Mouse (Mus musculus): ENCODE measurements around the gene Gm21972.

Gene Gm21972

DNA sequence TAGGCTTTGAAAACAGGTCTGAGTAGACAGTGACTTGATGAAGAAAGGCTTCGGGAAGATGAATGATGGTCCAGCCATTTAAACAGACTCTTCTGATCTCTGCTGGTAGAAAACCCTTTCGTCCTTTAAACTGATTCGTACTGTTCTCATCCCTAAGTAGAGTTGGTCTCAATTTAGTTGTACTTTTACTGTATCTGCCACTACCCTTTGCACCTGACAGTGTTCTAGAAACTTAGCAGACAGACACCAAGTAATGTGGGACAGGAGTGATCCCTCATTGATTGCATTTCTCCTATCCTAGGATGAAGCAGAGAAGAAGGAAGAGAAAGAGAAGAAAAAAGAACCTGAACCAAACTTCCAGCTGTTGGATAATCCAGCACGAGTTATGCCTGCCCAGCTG, at the start of gene Gm21972:
Gene Gm21972 (plus strand): TSS at position 301 of the 400 bp plus-strand sequence.
- no peak for DNase-seq (ENCODE audit: low read depth)

- DNase-seq (ENCODE audit: low read depth), result no peak
Measured at GRCm38 (mm10) chr1:86094413-86094812, 39.0 kb upstream of the Gm21972 start.

GRCm38 (mm10) chr1:86105054-86105453, 28.4 kb upstream of the Gm21972 start:
- DNase-seq (ENCODE audit: low read depth), result no peak

GRCm38 (mm10) chr1:86111779-86112178, 21.7 kb upstream of the Gm21972 start, which contains the start of gene Htr2b:
TSS of gene Htr2b (minus strand) at chr1:86111970.
- no peak for DNase-seq (ENCODE audit: low read depth)

DNA sequence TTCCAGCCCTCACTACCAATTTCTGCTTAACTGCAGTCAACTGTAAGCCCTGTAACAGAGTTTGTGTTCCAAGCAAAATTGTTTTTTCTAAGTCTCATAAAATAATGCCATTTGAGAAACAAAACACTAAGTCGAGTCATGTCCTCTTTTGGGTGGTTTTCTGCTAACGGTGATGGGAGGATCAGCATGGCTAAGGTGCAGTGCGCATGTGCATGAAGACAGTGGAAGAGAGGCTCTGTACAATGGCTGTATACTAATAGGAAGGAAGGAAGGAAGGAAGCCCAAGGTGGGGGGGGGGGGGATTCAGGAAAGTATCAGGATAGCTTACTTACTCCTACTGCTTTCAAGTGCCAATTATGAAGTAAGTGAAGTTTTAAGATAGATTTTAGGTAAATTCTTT, 19.3 kb upstream of the Gm21972 start:
- DNase-seq (ENCODE audit: low read depth), result no peak

DNA sequence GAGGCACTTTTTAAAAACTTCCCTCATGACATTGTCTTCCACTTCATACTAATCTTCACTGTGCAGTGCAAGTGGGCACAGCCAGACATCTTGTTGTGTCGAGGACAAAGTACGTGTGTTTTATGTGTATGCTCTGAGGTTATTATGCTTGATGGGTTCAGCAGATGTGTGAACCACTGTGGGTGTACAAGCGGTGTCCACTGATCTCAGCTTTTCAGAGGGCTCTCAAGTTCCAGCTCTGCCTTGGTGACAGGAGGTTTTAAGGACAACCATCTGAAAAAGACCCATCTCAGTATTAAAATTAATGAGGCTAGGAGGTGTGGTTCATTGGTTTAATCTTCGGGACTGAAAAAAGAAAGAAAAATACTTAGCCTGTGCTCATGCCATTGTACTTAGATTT, 13.9 kb upstream of the Gm21972 start:
- no peak for DNase-seq (ENCODE audit: low read depth)

GRCm38 (mm10) chr1:86126036-86126435, 7.4 kb upstream of the Gm21972 start:
- DNase-seq (ENCODE audit: low read depth), result no peak

DNA sequence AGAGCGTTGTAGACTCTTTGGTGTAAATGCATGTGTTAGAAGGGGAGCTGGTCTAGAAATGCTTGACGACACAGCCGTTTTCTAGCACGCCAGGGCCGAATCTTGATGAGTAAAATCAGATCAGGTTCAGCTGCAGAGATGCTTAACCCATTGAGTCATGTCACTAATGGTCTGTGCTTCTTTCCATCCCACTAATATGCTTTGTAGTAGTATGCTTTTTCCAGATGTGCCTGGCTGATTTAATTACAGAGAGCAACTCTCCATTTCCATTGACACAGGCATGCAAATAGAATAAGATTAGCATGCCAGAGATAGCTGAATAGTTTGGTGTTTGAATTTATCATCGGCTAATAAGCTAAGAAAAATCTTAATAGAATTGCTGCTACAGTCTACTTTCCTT, 1.9 kb downstream of the Gm21972 start:
- DNase-seq (ENCODE audit: low read depth), result no peak

DNA sequence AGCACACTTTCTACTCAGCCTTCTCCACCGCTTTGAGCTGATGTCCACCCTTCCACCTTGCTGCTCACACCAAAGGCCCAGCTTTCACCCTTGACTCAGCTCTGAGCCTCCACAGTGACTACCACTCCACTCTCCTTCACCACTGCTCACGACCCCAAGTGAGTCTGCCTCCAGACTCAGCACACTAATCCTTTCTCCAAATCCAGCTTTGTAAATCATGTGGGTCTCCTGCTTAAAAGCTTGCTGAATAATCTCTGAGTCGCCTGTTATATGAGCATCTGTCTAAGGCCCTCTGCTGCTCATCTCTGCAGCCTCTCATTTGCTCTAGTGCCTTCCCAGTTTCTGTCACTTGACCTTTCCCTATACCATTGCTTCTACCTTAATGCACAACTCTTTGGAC, 7.6 kb downstream of the Gm21972 start:
- no peak for DNase-seq (ENCODE audit: low read depth)

DNA sequence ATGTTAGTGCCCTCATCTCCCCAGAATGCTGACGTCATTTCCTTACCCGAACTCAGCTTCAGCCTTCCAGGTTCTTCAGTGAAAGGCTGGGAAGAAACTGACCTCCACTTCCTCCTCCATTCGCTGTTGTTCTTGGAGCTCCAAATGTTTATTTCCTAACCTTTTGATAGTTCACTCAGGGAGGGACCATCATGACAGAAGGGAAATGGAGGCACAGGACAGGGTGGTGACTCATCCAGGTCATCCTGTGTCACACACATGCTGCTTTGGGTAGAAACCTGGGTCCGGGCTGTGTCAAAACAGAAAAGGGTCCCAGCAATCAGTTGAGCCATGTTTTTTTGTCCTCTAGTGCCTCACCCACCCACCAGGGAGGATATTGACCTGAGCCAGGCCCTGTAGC, 9.7 kb downstream of the Gm21972 start:
- DNase-seq (ENCODE audit: low read depth), result no peak

DNA sequence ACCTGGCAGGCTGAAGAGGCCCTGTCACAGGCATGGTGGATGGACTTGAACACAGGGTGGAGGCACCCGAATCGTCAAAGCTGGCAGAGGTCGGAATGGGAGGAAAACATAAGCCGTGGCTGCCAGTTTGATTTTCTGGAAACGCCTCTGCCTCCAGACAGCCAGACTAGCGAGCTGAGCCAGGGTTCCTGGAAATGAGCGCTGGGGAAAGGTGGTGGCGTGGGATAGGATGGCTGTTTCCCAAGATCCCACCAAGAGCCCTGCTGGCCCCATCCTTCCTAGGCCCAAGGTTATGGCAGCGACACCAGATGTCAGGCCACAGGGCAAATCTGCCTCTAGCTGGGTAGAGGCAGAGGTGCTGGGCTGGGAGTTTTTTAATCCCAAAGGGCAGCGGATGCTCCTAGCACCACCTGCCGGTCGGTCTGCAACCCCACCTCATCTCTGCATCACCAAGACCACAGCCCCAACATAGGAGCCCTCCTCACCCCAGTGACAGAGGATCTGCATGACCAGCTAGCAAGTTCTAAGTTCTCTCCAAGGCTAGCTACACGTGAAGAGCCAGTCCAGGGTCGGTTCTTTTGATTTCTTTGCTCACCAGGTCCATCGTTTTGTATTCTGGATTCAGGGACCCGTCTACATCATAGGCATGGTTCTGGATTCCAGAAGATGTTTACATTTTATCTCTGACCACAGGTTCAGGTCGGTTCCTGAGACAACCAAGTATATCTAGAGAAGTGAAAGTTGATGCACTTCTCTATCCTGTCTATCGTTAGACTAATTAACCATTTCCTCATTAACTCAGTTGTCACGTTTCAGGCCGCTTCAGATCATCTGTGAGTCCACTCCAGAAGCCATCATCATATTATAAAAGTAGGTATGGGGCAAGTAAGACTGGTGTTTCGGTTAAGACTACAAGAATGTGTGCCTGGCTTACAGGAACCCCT, 10.8 kb downstream of the Gm21972 start:
- DNase-seq (ENCODE audit: low read depth), result no peak

DNA sequence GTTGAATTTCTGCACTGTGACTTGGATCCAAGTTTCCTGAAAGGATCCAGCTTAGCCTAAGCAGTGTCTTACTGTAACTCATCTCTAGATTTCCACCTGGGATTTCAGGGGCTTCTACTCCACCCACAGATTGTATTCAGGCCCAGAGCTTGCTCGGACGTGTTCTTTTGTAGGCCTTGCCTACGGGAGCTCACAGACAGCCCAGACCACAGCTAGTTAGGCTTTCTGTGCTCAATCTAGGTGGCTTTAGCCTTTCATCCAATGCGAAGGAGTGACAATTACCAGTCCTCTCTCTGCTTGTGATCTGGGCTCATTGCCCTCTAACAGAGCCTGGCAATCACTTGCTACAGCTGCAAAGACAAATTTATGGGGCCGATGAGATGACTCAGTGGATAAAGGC, 12.9 kb downstream of the Gm21972 start:
- DNase-seq (ENCODE audit: low read depth), result no peak

DNA sequence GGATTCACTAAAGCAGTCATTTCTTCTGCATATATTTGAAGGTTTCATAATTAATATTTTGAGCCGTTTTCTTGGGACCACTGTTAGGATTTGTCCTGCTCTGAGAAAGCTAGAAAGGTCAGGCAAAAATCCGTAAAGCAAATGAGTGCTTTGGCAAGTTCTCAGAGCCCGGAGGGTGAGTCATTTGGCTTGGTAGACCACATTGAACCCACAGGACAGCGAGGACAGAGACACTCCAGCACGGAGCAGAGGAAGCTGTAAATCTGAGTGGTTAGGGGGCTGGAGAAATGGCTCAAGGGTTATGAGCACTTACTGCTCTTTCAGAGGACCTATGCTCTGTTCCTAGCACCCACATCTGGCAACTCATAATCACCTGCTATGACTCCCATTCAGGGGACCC, 14.1 kb downstream of the Gm21972 start:
- no peak for DNase-seq (ENCODE audit: low read depth)

- DNase-seq (ENCODE audit: low read depth), result no peak
Measured at GRCm38 (mm10) chr1:86148161-86148560, 14.7 kb downstream of the Gm21972 start.

DNA sequence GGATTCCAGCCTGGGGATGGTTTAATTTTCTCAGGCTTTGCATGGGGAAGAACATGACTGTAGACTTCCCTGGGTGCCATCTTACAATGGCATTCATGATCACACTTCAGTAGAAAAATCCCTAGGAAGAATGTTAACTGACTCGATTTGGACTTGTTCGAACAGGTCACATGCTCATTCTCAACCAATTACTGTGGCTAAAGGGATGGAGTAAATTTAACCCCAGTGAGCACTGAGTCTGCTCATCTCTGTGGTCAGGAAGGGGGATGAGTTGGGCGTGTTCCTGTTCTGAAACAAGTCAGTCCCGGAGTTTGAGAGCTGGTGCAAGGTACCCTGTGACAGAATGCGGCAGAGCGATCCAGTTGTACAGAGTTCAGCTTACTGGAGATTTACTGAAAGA, 17.5 kb downstream of the Gm21972 start:
- peak; percentile 14 for DNase-seq (ENCODE audit: low read depth)

GRCm38 (mm10) chr1:86151376-86151775, 17.9 kb downstream of the Gm21972 start:
- no peak for DNase-seq (ENCODE audit: low read depth)

DNA sequence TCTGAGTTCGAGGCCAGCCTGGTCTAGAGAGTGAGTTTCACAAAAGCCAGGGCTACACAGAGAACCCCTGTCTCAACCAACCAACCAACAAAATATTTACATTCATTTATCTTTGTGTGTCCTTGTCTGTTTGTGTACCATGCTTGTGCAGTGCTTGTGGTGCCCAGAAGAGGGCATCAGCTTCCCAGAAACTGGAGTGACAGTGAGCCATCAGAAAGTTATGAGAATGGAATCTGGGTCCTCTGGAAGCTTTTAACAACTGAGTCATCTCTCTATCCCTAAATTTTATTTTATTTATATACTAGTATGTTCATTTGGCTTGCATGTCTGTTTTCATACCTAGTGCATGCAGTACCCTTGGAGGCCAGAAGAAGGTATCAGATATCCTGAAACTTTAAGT, 19.2 kb downstream of the Gm21972 start:
- peak; percentile 50 for DNase-seq (ENCODE audit: low read depth)

DNA sequence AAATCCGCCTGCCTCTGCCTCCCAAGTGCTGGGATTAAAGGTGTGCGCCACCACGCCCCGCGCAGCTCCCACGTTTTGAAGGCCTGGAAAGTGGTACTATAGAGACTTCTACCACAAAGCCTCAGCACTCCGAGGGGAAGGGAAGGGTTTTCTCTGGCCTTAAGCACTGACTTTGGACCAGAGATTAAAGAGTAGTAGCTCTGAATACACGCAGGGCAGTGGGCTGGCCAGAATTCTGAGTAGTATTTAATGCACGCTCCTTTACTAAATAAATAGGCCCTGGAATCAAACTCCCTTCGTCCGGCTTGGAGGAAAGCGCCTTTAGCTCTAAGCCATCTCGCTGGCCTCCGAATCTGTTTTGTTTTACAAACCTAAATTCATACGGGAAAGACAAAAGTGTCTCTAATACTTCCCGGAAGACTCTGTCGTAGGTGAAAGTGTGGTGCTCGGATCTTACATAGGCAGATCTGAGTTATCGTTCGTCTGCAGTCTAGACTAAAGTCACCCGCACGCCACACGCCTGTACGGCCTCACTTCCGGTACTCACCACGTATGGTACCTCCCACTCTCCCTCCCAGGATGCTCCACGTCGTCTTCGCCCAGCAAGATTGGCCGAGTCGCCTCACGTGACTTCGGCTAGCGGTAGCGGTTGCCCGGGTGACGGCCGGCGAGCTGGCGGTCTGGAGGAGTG, 20.8 kb downstream of the Gm21972 start, which contains the start of gene Armc9:
Gene Armc9 (plus strand): TSS at position 648 of the 691 bp plus-strand sequence.
- peak; percentile 98 for DNase-seq (ENCODE audit: low read depth)

DNA sequence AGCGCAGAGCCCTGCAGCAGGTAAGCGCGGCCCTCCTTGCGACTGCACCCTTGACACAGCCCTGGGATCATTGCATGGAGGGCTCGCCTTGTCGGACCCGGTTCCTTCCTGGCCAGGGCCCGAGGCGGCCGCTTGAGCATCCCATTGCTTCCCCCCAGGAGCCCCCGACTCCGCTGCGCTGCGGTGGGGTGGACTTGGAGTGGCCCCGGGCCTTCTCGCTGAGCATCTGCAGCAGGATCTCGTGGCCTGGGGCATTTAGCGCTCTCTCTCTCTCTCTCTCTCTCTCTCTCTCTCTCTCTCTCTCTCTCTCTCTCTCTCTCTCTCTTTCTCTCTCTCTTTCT, 21.4 kb downstream of the Gm21972 start:
- DNase-seq (ENCODE audit: low read depth), result no peak

- DNase-seq (ENCODE audit: low read depth), result peak; percentile 28
Measured at GRCm38 (mm10) chr1:86156075-86156474, 22.6 kb downstream of the Gm21972 start.

- DNase-seq (ENCODE audit: low read depth), result no peak
Measured at GRCm38 (mm10) chr1:86156595-86156994, 23.2 kb downstream of the Gm21972 start.

DNA sequence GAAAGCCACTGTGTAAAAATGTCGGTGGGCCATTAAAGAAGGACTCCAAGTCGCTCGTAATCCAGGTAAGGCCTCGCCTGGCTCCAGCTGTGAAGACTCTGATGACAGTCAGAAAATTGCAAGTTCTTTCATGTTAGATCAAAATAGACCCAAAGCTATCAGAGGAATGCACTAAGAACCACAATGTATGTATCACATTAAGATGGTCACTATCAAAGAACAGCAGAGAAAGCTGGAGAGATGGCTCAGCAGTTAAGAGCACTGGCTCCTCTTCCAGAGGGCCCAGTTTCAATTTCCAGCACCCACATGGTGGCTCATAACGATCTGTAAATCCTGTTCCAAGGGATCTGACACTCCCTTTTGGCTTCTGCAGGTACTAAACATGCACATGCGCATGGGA, 26.6 kb downstream of the Gm21972 start:
- DNase-seq (ENCODE audit: low read depth), result no peak

DNA sequence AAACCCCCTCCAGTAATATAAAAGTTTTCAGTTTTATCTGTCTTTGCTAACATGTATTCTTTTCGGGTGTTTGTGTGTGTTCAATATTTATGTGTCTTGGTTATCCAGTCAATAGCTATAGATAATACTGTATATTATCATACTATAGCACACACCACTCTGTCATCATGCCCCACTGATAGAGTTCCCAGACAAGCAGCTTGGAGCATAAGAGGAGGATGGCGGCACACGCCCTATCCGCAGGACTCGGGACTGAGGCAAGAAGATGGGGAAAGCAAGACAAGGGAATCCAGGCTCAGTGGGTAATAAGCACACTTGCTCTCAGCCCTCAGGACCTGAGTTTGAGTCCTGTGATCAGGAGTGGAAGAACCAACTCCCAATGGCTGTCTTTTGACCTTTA, 27.0 kb downstream of the Gm21972 start:
- DNase-seq (ENCODE audit: low read depth), result no peak
